Mouse (Mus musculus) liver, embryonic 15.5 days (tissue): ENCODE results near the gene Ebf1. TPM values are rescaled to one million over a fixed set of nuclear protein-coding genes. Genes with fewer than 3 reads are reported as not detected.

Source experiments
- ATAC-seq: fragments of 200-750 bp; cut with Nextera tagmentation; 2 replicates; pipeline ENCODE4 v1.8.0; 2017; ENCODE audit warnings: moderate number of reproducible peaks, mild to moderate bottlenecking, moderate library complexity; ENCODE audit not compliant: insufficient read depth
- H3K27ac ChIP-seq: fragments of 300-500 bp; sonication (generic); replicated peaks from 2 replicates; pipeline ENCODE4 v1.5.1; 2015; ENCODE audit warnings: mild to moderate bottlenecking, inconsistent platforms
- H3K27me3 ChIP-seq: fragments of 300-500 bp; sonication (generic); 2 replicates; pipeline ENCODE4 v1.6.1; 2015; ENCODE audit warnings: mild to moderate bottlenecking, inconsistent platforms
- H3K36me3 ChIP-seq: fragments of 300-500 bp; sonication (generic); replicated peaks from 2 replicates; pipeline ENCODE4 v1.6.1; 2015; ENCODE audit warnings: moderate library complexity, mild to moderate bottlenecking, inconsistent platforms
- H3K4me1 ChIP-seq: fragments of 300-500 bp; sonication (generic); replicated peaks from 2 replicates; pipeline ENCODE4 v1.6.1; 2015; ENCODE audit warnings: inconsistent platforms
- H3K4me2 ChIP-seq: fragments of 300-500 bp; sonication (generic); 2 replicates; pipeline ENCODE4 v1.6.1; 2015; ENCODE audit warnings: moderate library complexity, mild to moderate bottlenecking, inconsistent platforms
- H3K4me3 ChIP-seq: fragments of 300-500 bp; sonication (generic); replicated peaks from 2 replicates; pipeline ENCODE4 v1.5.1; 2015; ENCODE audit warnings: mild to moderate bottlenecking, inconsistent platforms
- H3K9ac ChIP-seq: fragments of 300-500 bp; sonication (generic); 2 replicates; pipeline ENCODE4 v1.6.1; 2015; ENCODE audit warnings: moderate library complexity, mild to moderate bottlenecking, inconsistent platforms
- H3K9me3 ChIP-seq: fragments of 300-500 bp; sonication (generic); replicated peaks from 2 replicates; pipeline ENCODE4 v1.6.1; 2016; ENCODE audit warnings: inconsistent platforms
- WGBS: fragments of 180-500 bp; shearing (Covaris S2); methylation state at CpG from one replicate; pipeline ENCODE4 v1.1.7; 2015; ENCODE audit warnings: mixed read lengths; ENCODE audit not compliant: insufficient replicate concordance; 5-methylcytosine and 5-hydroxymethylcytosine counted together
- polyA plus RNA-seq: library from polyadenylated mRNA; unstranded; fragments of >200 nt; fragmentation: Nextera tagmentation; extraction: Ambion mirVana; gene quantifications from 2 replicates; pipeline ENCODE4 v1.2.1, GENCODE M21; 2015

Ebf1 gene
- polyA plus RNA-seq, 1 experiment from 2014 or later, result 1.2 TPM

DNA sequence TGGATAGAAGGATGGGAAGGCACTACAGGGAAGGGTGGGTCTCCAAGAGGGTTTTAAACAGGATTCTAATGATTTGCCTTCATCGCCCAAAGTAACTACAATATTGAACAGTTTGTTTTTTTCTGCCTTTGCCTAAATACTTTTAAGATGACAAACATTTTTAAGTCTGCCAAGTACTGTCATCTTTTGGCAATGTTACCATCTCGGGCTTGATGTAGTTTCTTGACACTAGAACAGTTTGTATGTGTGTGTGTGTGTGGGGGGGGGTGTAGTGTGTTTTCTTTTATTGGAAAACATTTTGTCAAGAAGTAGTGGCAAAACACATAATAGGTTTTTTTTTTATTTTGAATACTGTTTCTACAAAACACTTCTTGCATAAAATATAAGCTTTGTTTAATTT, 111.2 kb downstream of the Ebf1 start:
- H3K9ac ChIP-seq, result no peak overlapping the region
- WGBS, result 49% methylated on average over 2 of the region's 2 CpGs
- no peaks in the 10 kb centered on the region for H3K27me3 ChIP-seq
- ATAC-seq, result no peak
- H3K4me1 ChIP-seq, result no peaks in the 10 kb centered on the region
- H3K36me3 ChIP-seq, result no peaks in the 10 kb centered on the region
- no peak overlapping the region for H3K27ac ChIP-seq
- no peaks in the 10 kb centered on the region for H3K9me3 ChIP-seq
- H3K4me3 ChIP-seq, result no peak overlapping the region
- no peak overlapping the region for H3K4me2 ChIP-seq

- H3K4me3 ChIP-seq, result no peak overlapping the region
These were observed 112.8 kb downstream of the Ebf1 start for GRCm38 (mm10) chr11:44729931-44730330.

GRCm38 (mm10) chr11:44731763-44732162, 114.6 kb downstream of the Ebf1 start:
- Histone ChIP-seq H3K27me3 (no peaks in the 10 kb centered on the region), H3K4me1 (no peaks in the 10 kb centered on the region), H3K9me3 (no peaks in the 10 kb centered on the region), H3K36me3 (no peaks in the 10 kb centered on the region), H3K4me3 (no peak overlapping the region), H3K27ac (no peak overlapping the region), H3K4me2 (no peak overlapping the region), H3K9ac (no peak overlapping the region)
- WGBS, result 48% methylated on average over 2 of the region's 2 CpGs
- no peak for ATAC-seq

More at GRCm38 (mm10) chr11:44729931-44730330, 112.8 kb downstream of the Ebf1 start:
- no peak for ATAC-seq
- Histone ChIP-seq H3K9ac (no peak overlapping the region), H3K4me1 (no peaks in the 10 kb centered on the region), H3K4me2 (no peak overlapping the region), H3K36me3 (no peaks in the 10 kb centered on the region), H3K27me3 (no peaks in the 10 kb centered on the region), H3K9me3 (no peaks in the 10 kb centered on the region), H3K27ac (no peak overlapping the region)
- WGBS, result 54% methylated on average over 4 of the region's 4 CpGs

DNA sequence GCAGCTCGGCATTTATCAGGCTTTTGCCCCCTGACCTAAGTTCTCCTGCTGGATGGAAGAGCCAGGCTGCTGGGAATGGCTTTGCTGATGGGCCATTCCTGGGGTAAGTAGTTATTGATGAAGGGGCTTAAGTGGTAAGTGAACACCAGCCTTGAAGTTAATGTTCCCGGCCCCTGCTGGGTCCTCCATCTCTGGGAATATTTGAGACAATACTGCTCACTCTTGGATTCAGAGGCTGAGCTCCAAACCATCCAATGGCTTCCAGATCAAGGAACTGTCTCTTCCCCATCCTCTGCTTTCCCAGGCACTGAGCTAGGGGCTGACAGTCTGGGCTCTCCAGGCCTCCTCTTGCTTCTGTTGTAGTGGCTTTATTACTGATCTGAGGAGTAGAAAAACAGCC, 116.2 kb downstream of the Ebf1 start:
- no peak overlapping the region for H3K9ac ChIP-seq
- H3K4me1 ChIP-seq, result no peaks in the 10 kb centered on the region
- ATAC-seq, result no peak
- H3K9me3 ChIP-seq, result no peaks in the 10 kb centered on the region
- no peaks in the 10 kb centered on the region for H3K36me3 ChIP-seq
- no peak overlapping the region for H3K4me3 ChIP-seq
- WGBS, result 64% methylated on average over 2 of the region's 2 CpGs
- H3K27me3 ChIP-seq, result no peaks in the 10 kb centered on the region
- no peak overlapping the region for H3K4me2 ChIP-seq
- no peak overlapping the region for H3K27ac ChIP-seq

GRCm38 (mm10) chr11:44738046-44738445, 120.9 kb downstream of the Ebf1 start:
- no peaks in the 10 kb centered on the region for H3K9me3 ChIP-seq
- H3K27me3 ChIP-seq, result no peaks in the 10 kb centered on the region
- no peak overlapping the region for H3K4me3 ChIP-seq
- ATAC-seq, result no peak
- no peak overlapping the region for H3K27ac ChIP-seq
- 60% methylated on average over 5 of the region's 5 CpGs for WGBS
- H3K4me2 ChIP-seq, result no peak overlapping the region
- H3K36me3 ChIP-seq, result no peaks in the 10 kb centered on the region
- H3K9ac ChIP-seq, result no peak overlapping the region
- no peaks in the 10 kb centered on the region for H3K4me1 ChIP-seq

DNA sequence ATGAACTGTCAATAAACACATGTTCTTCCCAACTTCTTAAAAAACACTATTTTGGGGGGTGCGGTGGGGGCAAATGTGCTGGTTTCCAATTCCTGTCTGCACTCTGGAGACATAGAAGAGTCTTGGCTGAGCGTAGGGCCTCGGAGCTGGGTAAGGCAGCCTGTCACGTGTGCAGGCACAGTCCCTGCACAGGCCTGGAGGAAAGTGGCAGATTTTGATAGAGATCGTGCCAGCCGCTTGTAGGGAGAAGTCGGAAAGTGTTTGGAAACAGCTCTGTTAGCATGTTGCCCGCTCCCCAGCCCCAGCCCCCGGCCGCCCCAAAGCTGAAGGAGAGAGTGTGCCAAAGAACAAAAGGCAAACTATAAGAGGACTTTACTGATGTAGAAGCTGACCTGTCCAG, 121.7 kb downstream of the Ebf1 start:
- H3K36me3 ChIP-seq, result no peaks in the 10 kb centered on the region

GRCm38 (mm10) chr11:44740278-44741041, 123.3 kb downstream of the Ebf1 start:
- 27% methylated on average over 6 of the region's 6 CpGs for WGBS
- no peaks in the 10 kb centered on the region for H3K27me3 ChIP-seq
- H3K4me1 ChIP-seq, result no peaks in the 10 kb centered on the region
- H3K36me3 ChIP-seq, result no peaks in the 10 kb centered on the region
- no peak overlapping the region for H3K27ac ChIP-seq
- no peak overlapping the region for H3K9ac ChIP-seq
- no peak overlapping the region for H3K4me2 ChIP-seq
- H3K9me3 ChIP-seq, result no peaks in the 10 kb centered on the region
- no peak for ATAC-seq
- H3K4me3 ChIP-seq, result no peak overlapping the region

More for the DNA sequence above, 121.7 kb downstream of the Ebf1 start:
- Histone ChIP-seq H3K27me3 (no peaks in the 10 kb centered on the region), H3K4me2 (no peak overlapping the region), H3K9ac (no peak overlapping the region), H3K27ac (no peak overlapping the region), H3K9me3 (no peaks in the 10 kb centered on the region), H3K4me3 (no peak overlapping the region), H3K4me1 (no peaks in the 10 kb centered on the region)
- WGBS, result 55% methylated on average over 10 of the region's 10 CpGs
- no peak for ATAC-seq

GRCm38 (mm10) chr11:44741042-44741491, 124.0 kb downstream of the Ebf1 start:
- no peak overlapping the region for H3K4me2 ChIP-seq
- ATAC-seq, result no peak
- no peaks in the 10 kb centered on the region for H3K4me1 ChIP-seq
- no peaks in the 10 kb centered on the region for H3K9me3 ChIP-seq
- WGBS, result 57% methylated on average over 20 of the region's 20 CpGs
- no peaks in the 10 kb centered on the region for H3K36me3 ChIP-seq
- H3K9ac ChIP-seq, result no peak overlapping the region
- no peak overlapping the region for H3K4me3 ChIP-seq
- H3K27me3 ChIP-seq, result no peaks in the 10 kb centered on the region
- no peak overlapping the region for H3K27ac ChIP-seq

- H3K9ac ChIP-seq, result no peak overlapping the region
These were observed 127.3 kb downstream of the Ebf1 start for GRCm38 (mm10) chr11:44744446-44744845.

GRCm38 (mm10) chr11:44745946-44746345, 128.8 kb downstream of the Ebf1 start:
- no peak overlapping the region for H3K4me3 ChIP-seq
- no peak overlapping the region for H3K27ac ChIP-seq
- H3K4me2 ChIP-seq, result no peak overlapping the region
- ATAC-seq, result no peak
- 43% methylated on average over 2 of the region's 2 CpGs for WGBS
- no peaks in the 10 kb centered on the region for H3K9me3 ChIP-seq
- H3K9ac ChIP-seq, result no peak overlapping the region
- H3K27me3 ChIP-seq, result no peaks in the 10 kb centered on the region
- H3K4me1 ChIP-seq, result no peaks in the 10 kb centered on the region
- H3K36me3 ChIP-seq, result no peaks in the 10 kb centered on the region

More at GRCm38 (mm10) chr11:44744446-44744845, 127.3 kb downstream of the Ebf1 start:
- H3K27ac ChIP-seq, result no peak overlapping the region
- no peaks in the 10 kb centered on the region for H3K9me3 ChIP-seq
- ATAC-seq, result no peak
- H3K4me2 ChIP-seq, result no peak overlapping the region
- no peak overlapping the region for H3K4me3 ChIP-seq
- no peaks in the 10 kb centered on the region for H3K36me3 ChIP-seq
- H3K4me1 ChIP-seq, result no peaks in the 10 kb centered on the region
- WGBS, result 52% methylated on average over 7 of the region's 7 CpGs
- H3K27me3 ChIP-seq, result no peaks in the 10 kb centered on the region

- no peaks in the 10 kb centered on the region for H3K27me3 ChIP-seq
- no peaks in the 10 kb centered on the region for H3K36me3 ChIP-seq
- no peak overlapping the region for H3K4me2 ChIP-seq
- no peaks in the 10 kb centered on the region for H3K4me1 ChIP-seq
- no peak for ATAC-seq
- H3K4me3 ChIP-seq, result no peak overlapping the region
- WGBS, result 23% methylated on average over 3 of the region's 3 CpGs
- H3K9me3 ChIP-seq, result no peaks in the 10 kb centered on the region
- no peak overlapping the region for H3K27ac ChIP-seq
- no peak overlapping the region for H3K9ac ChIP-seq
These were observed 129.6 kb downstream of the Ebf1 start for GRCm38 (mm10) chr11:44746731-44747130.

DNA sequence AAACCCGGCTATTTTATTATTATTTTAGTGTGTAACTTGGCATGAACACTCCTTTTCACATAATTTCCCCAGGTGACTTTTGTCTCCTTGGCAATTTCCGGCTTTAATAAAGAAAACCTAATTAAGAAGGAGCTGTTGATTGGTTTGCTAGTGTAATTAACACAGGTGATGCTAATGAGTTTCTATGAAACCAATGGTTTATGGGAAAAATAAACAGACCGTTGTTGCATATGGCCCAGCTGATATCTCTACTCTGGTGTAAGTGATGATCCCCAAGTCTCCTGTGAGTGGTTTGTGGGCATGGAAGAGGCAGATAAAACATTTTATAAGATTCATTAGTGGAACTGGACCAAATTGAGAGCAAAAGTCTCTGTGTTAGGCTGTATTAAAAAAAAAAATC, 132.2 kb downstream of the Ebf1 start:
- no peaks in the 10 kb centered on the region for H3K4me1 ChIP-seq
- WGBS, result 57% methylated on average over 3 of the region's 3 CpGs
- no peaks in the 10 kb centered on the region for H3K27me3 ChIP-seq
- H3K36me3 ChIP-seq, result no peaks in the 10 kb centered on the region
- no peak overlapping the region for H3K4me2 ChIP-seq
- no peak overlapping the region for H3K9ac ChIP-seq
- no peaks in the 10 kb centered on the region for H3K9me3 ChIP-seq
- H3K27ac ChIP-seq, result no peak overlapping the region
- no peak overlapping the region for H3K4me3 ChIP-seq
- ATAC-seq, result no peak
